Mouse (Mus musculus): ENCODE measurements at regions not wholly inside any gene's neighbourhood (a gene's known extent, or its start where the extent isn't known, plus 50 kb on each side); places are given as distances from the start of the nearest gene placed in this dataset.

DNA sequence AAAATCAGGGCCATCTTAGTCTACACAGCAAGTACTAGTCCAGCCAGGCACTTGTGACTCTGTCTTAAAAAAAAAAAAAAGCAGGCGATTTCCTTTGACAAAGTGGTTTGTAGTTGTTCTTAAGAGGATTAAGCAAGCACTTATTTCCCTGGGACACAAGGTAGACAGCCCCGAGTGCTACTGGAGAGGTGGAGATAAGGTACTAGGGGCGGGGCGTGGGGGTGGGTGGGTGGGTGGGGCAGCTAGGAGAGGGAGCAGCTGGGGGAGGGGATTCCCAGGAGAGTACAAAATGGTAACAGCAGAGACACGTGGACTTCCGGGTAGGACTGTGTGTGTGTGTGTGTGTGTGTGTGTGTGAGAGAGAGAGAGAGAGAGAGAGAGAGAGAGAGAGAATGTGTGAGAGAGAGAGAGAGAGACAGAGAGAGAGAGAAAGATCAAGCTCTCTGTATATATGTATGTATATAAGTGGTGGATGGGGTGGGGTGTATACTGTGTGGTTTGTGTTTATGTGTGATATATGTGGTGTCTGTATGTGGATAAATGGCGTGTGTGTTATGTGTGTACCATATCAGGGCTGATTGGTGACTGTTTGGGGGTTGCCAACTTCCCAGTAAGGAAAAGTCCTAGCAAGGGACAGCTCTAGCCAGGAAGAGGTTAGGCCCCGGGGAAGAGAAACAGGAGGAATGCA is 72.1 kb upstream of the Tle3 start:
- no peak for DNase-seq

- no peak for DNase-seq
Observed at GRCm38 (mm10) chr9:61301070-61301469, 71.1 kb upstream of the Tle3 start.

DNA sequence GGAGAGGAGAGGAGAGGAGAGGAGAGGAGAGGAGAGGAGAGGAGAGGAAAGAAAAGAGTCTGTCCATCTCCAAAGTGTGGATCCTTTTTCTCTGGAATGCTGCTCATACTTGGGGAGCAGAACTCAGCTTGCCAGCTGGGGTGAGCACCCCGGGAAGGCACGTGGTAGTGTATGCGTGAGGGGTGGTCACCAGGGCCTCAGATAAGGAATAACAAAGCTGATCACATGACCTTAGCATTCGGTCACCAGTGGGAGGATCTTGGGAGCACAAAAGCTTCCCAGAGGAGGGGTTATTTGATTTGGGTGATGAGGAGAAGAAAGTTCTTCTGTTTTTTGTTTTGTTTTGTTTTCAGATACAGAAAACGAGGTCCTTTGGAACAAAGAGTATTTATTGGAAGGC is 69.4 kb upstream of the Tle3 start:
- no peak for DNase-seq

GRCm38 (mm10) chr9:61306306-61306705 is 65.9 kb upstream of the Tle3 start:
- no peak for DNase-seq

- peak; percentile 51 for DNase-seq
Observed at GRCm38 (mm10) chr9:61309096-61309495, 63.1 kb upstream of the Tle3 start.

DNA sequence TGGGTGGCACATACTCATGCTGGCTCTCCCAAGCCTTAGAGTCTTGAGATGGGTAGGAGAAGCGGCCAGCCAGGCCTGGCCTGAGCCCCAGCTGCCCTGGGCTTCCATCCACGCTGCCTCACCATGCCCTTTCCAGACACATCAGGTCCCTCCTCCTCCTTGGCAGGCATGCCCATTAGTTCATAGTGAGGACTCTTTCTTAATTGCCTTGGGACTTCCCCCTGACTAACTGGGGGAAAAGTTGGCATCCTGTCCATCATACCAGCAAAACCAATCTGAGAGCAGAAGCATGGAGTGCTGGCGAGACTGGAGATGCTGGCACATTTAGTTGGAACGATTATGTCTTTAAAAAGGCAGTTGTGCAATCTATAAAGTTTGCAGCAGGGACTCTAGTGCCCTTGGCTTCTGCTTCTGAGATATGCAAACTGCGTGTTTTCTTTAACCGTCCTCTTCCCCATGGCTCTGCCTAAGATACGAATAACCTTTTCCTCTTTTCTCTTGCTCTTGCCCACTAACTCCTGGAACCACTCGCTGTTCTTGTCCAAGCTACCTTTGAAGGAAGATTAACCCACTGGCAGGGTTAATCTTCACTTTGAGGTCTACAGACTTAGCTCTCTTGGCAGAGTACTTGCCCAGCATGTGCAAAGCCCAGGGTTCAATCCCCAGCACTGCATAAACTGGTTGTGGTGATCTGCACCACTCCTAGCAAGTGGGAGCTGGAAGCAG is 62.2 kb upstream of the Tle3 start:
- DNase-seq: no peak

GRCm38 (mm10) chr9:61310574-61310973 is 61.6 kb upstream of the Tle3 start:
- no peak for DNase-seq

GRCm38 (mm10) chr9:61311604-61312003 is 60.6 kb upstream of the Tle3 start:
- no peak for DNase-seq

DNA sequence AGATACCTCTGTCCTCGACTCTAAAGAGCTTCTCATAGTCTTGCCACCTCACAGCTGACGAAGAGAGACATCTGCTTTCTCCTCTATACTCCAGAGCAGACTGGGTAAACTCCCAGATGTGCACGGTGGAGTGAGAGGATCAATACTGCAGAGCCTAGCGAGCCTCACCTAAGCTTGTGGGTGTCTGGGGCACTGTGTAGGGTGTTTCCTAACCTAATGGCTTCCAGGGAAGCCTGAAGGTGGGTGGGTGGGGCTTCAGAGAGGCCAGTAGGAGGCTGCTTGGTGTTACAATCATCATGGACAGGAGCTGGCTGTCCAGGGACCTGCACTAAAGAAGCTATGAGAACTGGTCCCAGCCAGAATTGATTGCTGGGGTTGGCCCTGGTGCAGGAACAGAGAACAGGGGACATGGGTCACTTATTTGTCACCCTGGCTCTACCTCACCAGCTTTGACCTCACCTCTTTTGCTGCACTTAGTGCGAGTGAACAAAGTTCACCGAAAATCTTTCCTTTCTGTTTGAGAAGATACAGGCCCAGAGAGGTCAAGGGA is 57.5 kb upstream of the Tle3 start:
- DNase-seq: no peak

- DNase-seq: no peak
Observed at GRCm38 (mm10) chr9:61315371-61316298, 56.5 kb upstream of the Tle3 start.

GRCm38 (mm10) chr9:61316442-61316841 is 55.7 kb upstream of the Tle3 start:
- DNase-seq: peak; percentile 81

DNA sequence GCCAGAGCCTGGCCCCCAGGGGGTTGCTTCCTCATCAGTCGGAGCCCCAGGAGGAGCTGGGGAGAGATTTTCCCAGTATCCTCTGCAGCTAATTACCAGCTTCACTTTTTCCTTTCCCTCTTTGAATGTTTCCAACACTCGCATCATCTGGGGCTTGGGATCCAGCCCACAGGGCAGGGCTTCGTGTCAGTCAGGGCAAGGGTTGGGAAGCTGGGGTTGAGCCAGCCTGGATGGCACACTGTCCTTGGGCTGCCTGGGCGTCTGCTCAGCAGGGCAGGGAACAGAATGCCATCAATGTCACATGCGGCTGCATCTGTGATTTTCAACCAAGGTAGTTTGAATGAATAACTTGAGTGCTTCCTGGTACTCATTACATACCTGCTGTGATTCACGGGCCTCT is 52.4 kb upstream of the Tle3 start:
- DNase-seq: no peak

DNA sequence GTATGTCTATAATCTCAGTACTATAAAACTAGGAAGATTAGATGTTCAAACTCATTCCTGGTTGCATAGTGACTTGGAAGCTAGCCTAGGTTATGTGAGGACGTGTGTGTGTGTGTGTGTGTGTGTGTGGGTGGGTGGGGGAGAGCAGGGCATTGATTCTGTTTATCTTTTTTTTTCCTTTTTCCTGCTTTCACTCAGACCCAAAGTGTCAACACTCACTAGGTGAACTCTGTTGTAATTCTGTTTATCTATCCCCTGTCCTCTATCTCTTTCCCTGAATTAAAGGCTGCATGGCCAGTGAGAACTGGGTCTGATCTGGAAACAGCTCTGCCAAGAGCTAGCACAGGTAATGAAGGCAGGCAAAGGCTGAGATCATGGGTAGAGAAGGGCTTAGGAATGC is 50.9 kb upstream of the Tle3 start:
- DNase-seq: no peak

- no peak for DNase-seq
Observed at GRCm38 (mm10) chr9:61321825-61322224, 50.3 kb upstream of the Tle3 start.

DNA sequence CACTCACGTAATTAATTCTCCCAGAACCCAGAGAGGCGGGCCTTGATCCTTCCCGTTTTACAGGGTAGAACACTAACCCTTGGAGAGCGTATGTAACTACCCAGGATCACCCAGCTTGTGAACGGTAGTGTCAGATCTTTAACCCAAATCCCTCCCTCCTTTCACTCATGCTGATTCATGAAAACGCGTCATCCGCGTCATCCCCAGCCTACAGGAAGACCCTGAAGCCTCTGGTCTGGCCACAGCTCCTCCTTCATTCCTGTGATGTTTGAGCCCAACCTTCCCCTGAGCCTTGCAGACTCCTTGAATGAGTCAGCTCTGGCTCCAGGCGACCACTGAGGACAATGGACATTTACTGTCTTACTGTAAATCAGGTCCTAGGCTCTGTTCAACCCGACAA is 49.8 kb upstream of the Tle3 start:
- no peak for DNase-seq
